Mouse (Mus musculus): ENCODE measurements at regions not wholly inside any gene's neighbourhood (a gene's known extent, or its start where the extent isn't known, plus 50 kb on each side); places are given as distances from the start of the nearest gene placed in this dataset.

GRCm38 (mm10) chr7:133311116-133311801 is 187.1 kb upstream of the Ctbp2 start:
- TF ChIP-seq CTCF (IDR thresholded peaks at IDR 0.05; ENCODE audit: low read depth, low read length), result no peak
- no peak for TF ChIP-seq POLR2A (IDR thresholded peaks at IDR 0.05; ENCODE audit: insufficient read depth, low read length)
- no peak for TF ChIP-seq EP300 (IDR thresholded peaks at IDR 0.05; ENCODE audit: insufficient read depth, low read depth, low read length)
